Mouse (Mus musculus) ES-Bruce4 (cell line): Measurements from ENCODE around the gene Ano6.

Experiments
- CTCF ChIP-seq: IDR thresholded peaks from one replicate; pipeline ENCODE4 v1.8.1; 2011; ENCODE audit warnings: low read depth, low read length
- EP300 ChIP-seq: IDR thresholded peaks from 2 replicates; pipeline ENCODE4 v1.6.1; 2011; ENCODE audit warnings: low read depth, low read length; ENCODE audit not compliant: insufficient read depth
- POLR2A ChIP-seq: IDR thresholded peaks from one replicate; pipeline ENCODE4 v1.8.1; 2011; ENCODE audit warnings: low read length; ENCODE audit not compliant: insufficient read depth

GRCm38 (mm10) chr15:96014501-96014900, 223.9 kb downstream of the Ano6 start:
- TF ChIP-seq EP300 (no peak), CTCF (no peak), POLR2A (no peak)
